Mouse (Mus musculus) stomach, embryonic 16.5 days (tissue): ENCODE data around the gene Gphn. TPM values are rescaled to one million over a fixed set of nuclear protein-coding genes. Genes with fewer than 3 reads are reported as not detected.
"Not testable (repeated sequence)": the region's sequence is repeated elsewhere in the genome, so short reads cannot be mapped to it uniquely, and the experiment has no call there.

ENCODE experiments used
- ATAC-seq: fragments of 200-750 bp; cut with Nextera tagmentation; 2 replicates; pipeline ENCODE4 v1.8.0; 2017; ENCODE audit warnings: moderate number of reproducible peaks, moderate TSS enrichment; ENCODE audit not compliant: insufficient read depth, low FRiP score
- H3K27ac ChIP-seq: fragments of 300-500 bp; sonication (generic); 2 replicates; pipeline ENCODE4 v1.5.1; 2014; ENCODE audit warnings: low read length
- H3K27me3 ChIP-seq: fragments of 300-500 bp; sonication (generic); 2 replicates; pipeline ENCODE4 v1.6.1; 2014; ENCODE audit warnings: low read length, control low read depth, mixed read lengths; ENCODE audit not compliant: control insufficient read depth, insufficient read depth
- H3K36me3 ChIP-seq: fragments of 300-500 bp; sonication (generic); 2 replicates; pipeline ENCODE4 v1.6.1; 2014; ENCODE audit warnings: low read length; ENCODE audit not compliant: control insufficient read depth, insufficient read depth
- H3K4me1 ChIP-seq: fragments of 300-500 bp; sonication (generic); 2 replicates; pipeline ENCODE4 v1.6.1; 2014; ENCODE audit warnings: low read length, control low read depth, mixed read lengths; ENCODE audit not compliant: control insufficient read depth, insufficient read depth
- H3K4me2 ChIP-seq: fragments of 300-500 bp; sonication (generic); 2 replicates; pipeline ENCODE4 v1.6.1; 2014; ENCODE audit warnings: low read depth, low read length, mixed read lengths
- H3K4me3 ChIP-seq: fragments of 300-500 bp; sonication (generic); replicated peaks from 2 replicates; pipeline ENCODE4 v1.5.1; 2014; ENCODE audit warnings: mild to moderate bottlenecking, low read length
- H3K9ac ChIP-seq: fragments of 300-500 bp; sonication (generic); 2 replicates; pipeline ENCODE4 v1.6.1; 2014; ENCODE audit warnings: low read length
- H3K9me3 ChIP-seq: fragments of 300-500 bp; sonication (generic); replicated peaks from 2 replicates; pipeline ENCODE4 v1.6.1; 2016; ENCODE audit warnings: low read length, control low read depth; ENCODE audit not compliant: control insufficient read depth
- WGBS: fragments of 180-500 bp; shearing (Covaris S2); extraction: QIAGEN DNeasy Blood & Tissue Kit; methylation state at CpG from one replicate; pipeline ENCODE4 v1.1.7; 2014; 5-methylcytosine and 5-hydroxymethylcytosine counted together
- polyA plus RNA-seq: library from polyadenylated mRNA; unstranded; fragments of >200 nt; fragmentation: Nextera tagmentation; extraction: Ambion mirVana; gene quantifications from 2 replicates; pipeline ENCODE4 v1.2.1, GENCODE M21; 2015

Gene Gphn
- polyA plus RNA-seq, 1 experiment from 2014 or later, result 18.3 TPM

GRCm38 (mm10) chr12:78522804-78523394 is 296.7 kb downstream of the Gphn start:
- no peak overlapping the region for H3K9ac ChIP-seq
- no peaks in the 10 kb centered on the region for H3K4me1 ChIP-seq
- no peak for ATAC-seq
- H3K4me2 ChIP-seq, result no peak overlapping the region
- WGBS, result 82% methylated on average over 5 of the region's 5 CpGs
- H3K36me3 ChIP-seq, result no peaks in the 10 kb centered on the region
- no peaks in the 10 kb centered on the region for H3K9me3 ChIP-seq
- H3K4me3 ChIP-seq, result no peak overlapping the region
- no peaks in the 10 kb centered on the region for H3K27me3 ChIP-seq
- no peak overlapping the region for H3K27ac ChIP-seq

GRCm38 (mm10) chr12:78537590-78537989 is 311.4 kb downstream of the Gphn start:
- H3K4me3 ChIP-seq, H3K9ac ChIP-seq, H3K4me2 ChIP-seq, ATAC-seq, H3K27me3 ChIP-seq, H3K9me3 ChIP-seq, H3K36me3 ChIP-seq, H3K4me1 ChIP-seq, H3K27ac ChIP-seq: not testable (repeated sequence)

GRCm38 (mm10) chr12:78550913-78551312 is 324.7 kb downstream of the Gphn start:
- Histone ChIP-seq H3K36me3 (no peaks in the 10 kb centered on the region), H3K27ac (no peak overlapping the region), H3K4me2 (no peak overlapping the region), H3K9me3 (no peaks in the 10 kb centered on the region), H3K4me3 (no peak overlapping the region), H3K4me1 (no peaks in the 10 kb centered on the region), H3K27me3 (no peaks in the 10 kb centered on the region), H3K9ac (no peak overlapping the region)
- WGBS, result 86% methylated on average over 2 of the region's 2 CpGs
- no peak for ATAC-seq

- H3K27ac ChIP-seq, result no peak overlapping the region
- no peak overlapping the region for H3K9ac ChIP-seq
- no peak overlapping the region for H3K4me3 ChIP-seq
- H3K4me2 ChIP-seq, result no peak overlapping the region
- ATAC-seq, result no peak
- no peaks in the 10 kb centered on the region for H3K4me1 ChIP-seq
- no peaks in the 10 kb centered on the region for H3K36me3 ChIP-seq
- H3K27me3 ChIP-seq, result no peaks in the 10 kb centered on the region
- 67% methylated on average over 2 of the region's 2 CpGs for WGBS
- no peaks in the 10 kb centered on the region for H3K9me3 ChIP-seq
These were observed 405.6 kb downstream of the Gphn start for GRCm38 (mm10) chr12:78631816-78632215.

- H3K4me1 ChIP-seq, result no peaks in the 10 kb centered on the region
- no peak for ATAC-seq
- H3K4me2 ChIP-seq, result no peak overlapping the region
- no peaks in the 10 kb centered on the region for H3K36me3 ChIP-seq
- no peak overlapping the region for H3K4me3 ChIP-seq
- H3K9me3 ChIP-seq, result no peaks in the 10 kb centered on the region
- no peak overlapping the region for H3K27ac ChIP-seq
- H3K9ac ChIP-seq, result no peak overlapping the region
- no peaks in the 10 kb centered on the region for H3K27me3 ChIP-seq
- 20% methylated on average over 1 of the region's 1 CpGs for WGBS
These were observed 413.3 kb downstream of the Gphn start for GRCm38 (mm10) chr12:78639466-78639865.

GRCm38 (mm10) chr12:78640086-78640485 is 413.9 kb downstream of the Gphn start:
- Histone ChIP-seq H3K9me3 (no peaks in the 10 kb centered on the region), H3K9ac (no peak overlapping the region), H3K27me3 (no peaks in the 10 kb centered on the region), H3K4me1 (no peaks in the 10 kb centered on the region), H3K4me2 (no peak overlapping the region), H3K36me3 (no peaks in the 10 kb centered on the region), H3K27ac (no peak overlapping the region), H3K4me3 (no peak overlapping the region)
- 31% methylated on average over 2 of the region's 2 CpGs for WGBS
- ATAC-seq, result no peak

- no peaks in the 10 kb centered on the region for H3K4me1 ChIP-seq
- no peak for ATAC-seq
- no peaks in the 10 kb centered on the region for H3K9me3 ChIP-seq
- H3K4me2 ChIP-seq, result no peak overlapping the region
- H3K4me3 ChIP-seq, result no peak overlapping the region
- no peaks in the 10 kb centered on the region for H3K27me3 ChIP-seq
- no peak overlapping the region for H3K9ac ChIP-seq
- H3K36me3 ChIP-seq, result no peaks in the 10 kb centered on the region
- no peak overlapping the region for H3K27ac ChIP-seq
These were observed 415.0 kb downstream of the Gphn start for GRCm38 (mm10) chr12:78641220-78641619.

- no peaks in the 10 kb centered on the region for H3K36me3 ChIP-seq
- WGBS, result 84% methylated on average over 2 of the region's 2 CpGs
- ATAC-seq, result no peak
These were observed 417.5 kb downstream of the Gphn start for GRCm38 (mm10) chr12:78643691-78644090.

GRCm38 (mm10) chr12:78645282-78645681 is 419.1 kb downstream of the Gphn start:
- no peak overlapping the region for H3K4me2 ChIP-seq
- no peak overlapping the region for H3K27ac ChIP-seq
- no peak for ATAC-seq
- no peak overlapping the region for H3K4me3 ChIP-seq
- no peak overlapping the region for H3K9ac ChIP-seq
- H3K9me3 ChIP-seq, result no peaks in the 10 kb centered on the region
- no peaks in the 10 kb centered on the region for H3K36me3 ChIP-seq
- H3K4me1 ChIP-seq, result no peaks in the 10 kb centered on the region
- H3K27me3 ChIP-seq, result no peaks in the 10 kb centered on the region
- 83% methylated on average over 1 of the region's 1 CpGs for WGBS

More at GRCm38 (mm10) chr12:78643691-78644090, 417.5 kb downstream of the Gphn start:
- Histone ChIP-seq H3K27ac (no peak overlapping the region), H3K4me3 (no peak overlapping the region), H3K9ac (no peak overlapping the region), H3K9me3 (no peaks in the 10 kb centered on the region), H3K4me1 (no peaks in the 10 kb centered on the region), H3K27me3 (no peaks in the 10 kb centered on the region), H3K4me2 (no peak overlapping the region)
